Mouse (Mus musculus) hindbrain, embryonic 13.5 days (tissue): ENCODE results near the gene Rap1a. TPM values are rescaled to one million over a fixed set of nuclear protein-coding genes. Genes with fewer than 3 reads are reported as not detected.

Experiments used
- ATAC-seq: fragments of 200-750 bp; cut with Nextera tagmentation; 2 replicates; pipeline ENCODE4 v1.8.0; 2017; ENCODE audit warnings: moderate TSS enrichment; ENCODE audit not compliant: low FRiP score
- H3K27ac ChIP-seq: fragments of 300-500 bp; sonication (generic); 2 replicates; pipeline ENCODE4 v1.5.1; 2015; ENCODE audit warnings: inconsistent platforms, mild to moderate bottlenecking, moderate library complexity
- H3K27me3 ChIP-seq: fragments of 300-500 bp; sonication (generic); 2 replicates; pipeline ENCODE4 v1.6.1; 2015; ENCODE audit warnings: mild to moderate bottlenecking, inconsistent platforms
- H3K36me3 ChIP-seq: fragments of 300-500 bp; sonication (generic); 2 replicates; pipeline ENCODE4 v1.6.1; 2015; ENCODE audit warnings: mild to moderate bottlenecking, inconsistent platforms
- H3K4me1 ChIP-seq: fragments of 300-500 bp; sonication (generic); replicated peaks from 2 replicates; pipeline ENCODE4 v1.6.1; 2015; ENCODE audit warnings: inconsistent platforms
- H3K4me2 ChIP-seq: fragments of 300-500 bp; sonication (generic); 2 replicates; pipeline ENCODE4 v1.6.1; 2015; ENCODE audit warnings: inconsistent platforms, mild to moderate bottlenecking, moderate library complexity
- H3K4me3 ChIP-seq: fragments of 300-500 bp; sonication (generic); 2 replicates; pipeline ENCODE4 v1.5.1; 2015; ENCODE audit warnings: mild to moderate bottlenecking, inconsistent platforms
- H3K9ac ChIP-seq: fragments of 300-500 bp; sonication (generic); 2 replicates; pipeline ENCODE4 v1.6.1; 2015; ENCODE audit warnings: mild to moderate bottlenecking, inconsistent platforms
- H3K9me3 ChIP-seq: fragments of 300-500 bp; sonication (generic); 2 replicates; pipeline ENCODE4 v1.6.1; 2016; ENCODE audit warnings: inconsistent platforms
- WGBS: fragments of 180-500 bp; shearing (Covaris S2); methylation state at CpG from one replicate; pipeline ENCODE4 v1.1.7; 2015; 5-methylcytosine and 5-hydroxymethylcytosine counted together
- polyA plus RNA-seq: library from polyadenylated mRNA; unstranded; fragments of >200 nt; fragmentation: Nextera tagmentation; extraction: Ambion mirVana; gene quantifications from 2 replicates; pipeline ENCODE4 v1.2.1, GENCODE M21; 2015

The Rap1a gene
- polyA plus RNA-seq, 1 experiment from 2014 or later: 88.1 TPM

DNA sequence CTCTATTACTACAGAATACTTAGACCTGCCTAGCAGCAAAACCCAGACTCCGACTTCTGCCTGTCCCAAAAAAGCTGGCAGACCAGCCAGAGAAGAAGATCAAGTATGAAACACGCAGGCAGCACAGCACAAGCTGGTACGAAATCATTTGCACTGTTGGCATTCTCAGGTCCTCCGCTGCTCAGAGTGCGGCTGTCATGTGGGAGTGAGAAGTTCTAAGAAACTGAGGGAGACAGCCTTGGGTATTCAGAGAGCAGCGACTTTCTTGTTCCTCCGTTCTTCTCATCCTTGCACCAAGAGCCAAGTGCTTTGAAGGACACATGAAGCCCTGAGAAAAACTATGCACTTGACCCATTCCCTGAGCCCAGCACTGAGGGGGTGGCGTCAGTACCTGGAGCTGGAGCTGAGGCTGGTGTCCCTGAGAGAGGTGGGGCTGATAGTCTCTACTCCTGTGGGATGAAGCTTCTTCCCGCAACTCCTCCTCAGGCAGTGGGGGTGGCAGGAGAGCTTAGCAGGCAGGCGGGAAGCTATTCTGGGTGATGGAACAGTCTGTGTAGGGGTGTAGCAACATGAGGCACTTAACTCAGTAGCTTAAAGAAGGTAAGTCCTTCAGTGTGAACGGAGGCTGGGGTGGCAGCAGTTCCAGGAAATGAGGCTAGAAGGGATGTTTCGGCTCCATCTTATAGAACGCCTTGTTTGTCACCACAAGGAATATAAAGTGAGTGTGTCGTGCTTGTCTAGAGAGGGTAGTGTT is 107.6 kb downstream of the Rap1a start:
- ATAC-seq: no peak
- Histone ChIP-seq H3K4me2 (no peak overlapping the region), H3K36me3 (no peaks in the 10 kb centered on the region), H3K4me1 (peaks cover 38% of the 10 kb centered on the region), H3K4me3 (no peak overlapping the region), H3K27ac (no peak overlapping the region), H3K9me3 (no peaks in the 10 kb centered on the region), H3K27me3 (peaks cover 4% of the 10 kb centered on the region; the same call in 1 of the 2 replicates), H3K9ac (no peak overlapping the region)
- 78% methylated on average over 14 of the region's 14 CpGs for WGBS

DNA sequence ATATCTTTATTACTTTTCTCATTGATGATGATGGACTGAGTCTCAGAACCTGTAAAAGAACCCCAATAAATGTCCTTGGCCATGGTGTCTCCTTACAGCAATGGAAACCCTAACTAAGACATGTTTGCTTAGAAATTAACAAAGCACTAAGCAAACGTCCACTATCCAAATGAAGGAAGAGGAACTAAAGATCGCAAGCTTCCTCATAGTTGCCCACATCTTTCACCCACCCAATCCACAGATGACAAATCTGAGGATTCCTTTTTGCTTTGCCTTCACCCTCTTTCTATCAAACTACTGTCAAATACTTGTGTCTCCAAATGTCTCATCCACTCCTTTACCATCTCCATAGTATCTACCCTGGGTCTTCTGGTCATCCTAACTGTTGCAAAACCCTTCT is 112.6 kb downstream of the Rap1a start:
- peaks cover 11% of the 10 kb centered on the region for H3K4me1 ChIP-seq
- H3K27ac ChIP-seq: no peak overlapping the region
- no peak for ATAC-seq
- H3K4me3 ChIP-seq: no peak overlapping the region
- H3K27me3 ChIP-seq: peaks cover 4% of the 10 kb centered on the region; the same call in 1 of the 2 replicates
- 88% methylated on average over 2 of the region's 2 CpGs for WGBS
- no peaks in the 10 kb centered on the region for H3K9me3 ChIP-seq
- no peak overlapping the region for H3K4me2 ChIP-seq
- H3K36me3 ChIP-seq: 0 out of 2 replicates have a peak, but pooled peaks cover 3% of the 10 kb centered on the region
- no peak overlapping the region for H3K9ac ChIP-seq

DNA sequence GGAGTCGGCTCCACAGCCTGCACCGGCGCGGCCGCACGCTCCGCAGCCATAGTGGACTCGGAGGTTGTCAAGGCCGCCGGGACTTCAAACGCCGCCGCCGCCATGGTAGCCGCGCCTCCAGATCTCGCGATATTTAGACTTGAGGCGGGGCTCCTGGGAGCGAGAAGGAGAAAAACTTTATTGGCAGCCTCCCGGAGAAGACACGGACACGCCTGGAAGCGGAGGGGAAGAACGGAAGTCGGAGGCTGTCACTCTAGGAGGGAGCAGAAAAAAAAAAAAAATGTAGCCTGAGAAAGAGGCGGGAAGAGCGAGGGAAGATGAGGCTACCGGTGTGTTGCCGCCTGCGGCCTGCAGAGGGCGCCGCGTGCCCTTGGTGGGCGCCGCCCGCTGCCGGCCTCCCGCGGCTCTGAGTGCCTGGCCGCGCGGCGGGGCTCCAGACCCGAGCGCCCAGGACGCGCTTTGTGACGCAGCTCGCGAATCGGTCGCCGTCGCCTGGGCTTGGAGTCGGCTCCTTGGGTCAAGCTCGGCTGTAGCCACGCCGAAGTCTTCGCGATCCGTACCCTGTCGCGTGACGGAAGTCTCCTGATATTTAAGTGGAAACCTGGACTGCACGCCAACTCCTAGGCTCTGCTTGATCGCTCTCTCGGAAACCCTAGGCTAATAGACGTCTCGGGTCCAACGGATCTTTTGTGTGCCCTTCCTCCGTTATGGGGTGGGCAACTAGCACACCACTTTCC is 113.6 kb downstream of the Rap1a start, which contains the start of gene Ddx20:
Gene Ddx20, minus strand, starts transcription at position 251 of the 737 bp plus-strand sequence.
- under 1% methylated on average over 62 of the region's 72 CpGs for WGBS
- peak; percentile 97 for ATAC-seq

DNA sequence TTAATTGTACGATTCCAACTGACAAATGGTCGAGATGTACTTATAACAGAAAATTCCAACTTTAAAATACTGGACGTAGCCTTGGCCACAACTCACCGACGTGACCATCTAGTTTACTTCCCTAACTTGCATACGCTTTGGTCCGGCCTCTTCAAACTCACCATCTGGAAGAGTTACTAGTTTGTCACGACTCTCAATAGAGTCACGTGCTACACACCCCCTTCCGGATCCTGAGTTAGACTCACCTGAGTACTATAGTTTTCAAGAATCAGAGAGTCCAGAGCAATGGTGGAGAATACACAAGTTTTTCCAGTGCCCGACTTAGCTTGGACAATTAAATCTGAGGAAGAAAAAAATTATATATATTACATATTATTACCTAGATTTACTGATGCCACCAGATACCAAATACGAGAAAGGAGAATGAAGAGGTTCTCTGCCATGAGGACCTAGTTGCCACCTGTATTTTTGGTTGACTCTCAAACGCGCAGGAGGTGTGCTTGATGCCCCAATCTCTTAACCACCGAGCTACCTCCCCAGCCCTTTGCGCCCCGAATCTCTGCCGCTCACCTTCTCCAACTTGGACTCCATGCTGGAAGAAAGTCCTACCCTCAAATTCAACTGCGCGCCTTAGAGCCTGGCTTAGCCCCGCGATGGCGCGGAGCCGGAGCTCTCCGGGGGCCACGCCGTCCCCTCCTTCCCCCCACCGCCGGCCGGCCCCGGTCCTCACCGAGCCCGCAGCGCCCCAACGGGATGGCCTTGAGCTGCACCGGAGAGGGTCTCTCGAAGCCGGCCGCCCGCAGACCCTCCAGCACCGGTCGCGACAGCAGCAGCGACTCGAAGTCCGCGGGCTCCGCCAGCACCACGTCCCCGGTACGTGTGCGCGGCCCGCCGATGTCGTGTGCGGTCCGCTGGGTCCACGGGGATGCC is 114.5 kb downstream of the Rap1a start:
- Histone ChIP-seq H3K9me3 (no peaks in the 10 kb centered on the region), H3K27ac (peak overlapping the region; percentile 86), H3K4me3 (peak overlapping the region; percentile 93), H3K36me3 (peaks cover 17% of the 10 kb centered on the region), H3K9ac (peak overlapping the region; percentile 92), H3K4me1 (peaks cover 11% of the 10 kb centered on the region), H3K27me3 (peaks cover 4% of the 10 kb centered on the region; the same call in 1 of the 2 replicates), H3K4me2 (peak overlapping the region; percentile 72)
- ATAC-seq: no peak; the same call in none of the 2 replicates
- WGBS: 8% methylated on average over 56 of the region's 60 CpGs

More for the DNA sequence above, 113.6 kb downstream of the Rap1a start, which contains the start of gene Ddx20:
- Histone ChIP-seq H3K27me3 (peaks cover 4% of the 10 kb centered on the region; the same call in 1 of the 2 replicates), H3K4me1 (peaks cover 11% of the 10 kb centered on the region), H3K9me3 (no peaks in the 10 kb centered on the region), H3K36me3 (peaks cover 14% of the 10 kb centered on the region; the same call in 1 of the 2 replicates), H3K27ac (peak within 1 kb of the TSS; percentile 86), H3K9ac (peak within 1 kb of the TSS; percentile 92), H3K4me3 (peak within 1 kb of the TSS; percentile 93), H3K4me2 (peak within 1 kb of the TSS; percentile 72)

DNA sequence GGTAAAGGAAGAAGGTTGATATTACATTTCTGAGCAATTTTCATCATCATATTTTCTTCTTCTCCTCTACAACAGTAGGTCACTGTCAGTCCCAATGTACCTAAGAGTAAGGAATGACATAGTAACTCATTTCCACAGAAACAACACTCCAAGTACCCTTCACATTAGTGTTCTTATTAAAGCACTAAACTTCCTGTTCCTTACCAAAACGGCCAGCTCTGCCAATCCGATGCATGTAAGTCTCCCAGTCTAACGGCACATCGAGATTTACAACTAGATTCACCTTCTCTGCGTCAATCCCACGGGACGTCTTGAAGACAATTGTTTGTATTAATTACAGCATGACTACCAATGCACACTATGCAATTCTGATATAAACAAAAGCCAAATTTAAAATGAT is 120.8 kb downstream of the Rap1a start:
- Histone ChIP-seq H3K27ac (no peak overlapping the region), H3K9me3 (no peaks in the 10 kb centered on the region), H3K4me2 (no peak overlapping the region), H3K36me3 (peaks cover 54% of the 10 kb centered on the region), H3K4me3 (no peak overlapping the region), H3K4me1 (no peaks in the 10 kb centered on the region), H3K27me3 (no peaks in the 10 kb centered on the region), H3K9ac (no peak overlapping the region)
- 91% methylated on average over 7 of the region's 7 CpGs for WGBS
- no peak for ATAC-seq

Other genes starting within 250 kb of the Rap1a start
- gene Ddx20, start 113.8 kb downstream of the Rap1a start, polyA plus RNA-seq: 26.4 and 27.4 TPM in 2 replicates
- 4.8 and 5.2 TPM in 2 replicates for gene Inka2, start 96.7 kb downstream of the Rap1a start, polyA plus RNA-seq
- gene Adora3, start 69.5 kb upstream of the Rap1a start, polyA plus RNA-seq: 0.26 and 0.30 TPM in 2 replicates
- not detected in 2 replicates for gene Tmigd3, start 69.6 kb upstream of the Rap1a start, polyA plus RNA-seq
- gene I830077J02Rik, start 131.3 kb upstream of the Rap1a start, polyA plus RNA-seq: 0.25 and 1.1 TPM in 2 replicates
- 91.6 and 99.4 TPM in 2 replicates for gene Wdr77, start 158.0 kb upstream of the Rap1a start, polyA plus RNA-seq
- 538 and 544 TPM in 2 replicates for gene Atp5f1, start 158.8 kb upstream of the Rap1a start, polyA plus RNA-seq
- 4.6 and 4.7 TPM in 2 replicates for gene Ovgp1, start 172.4 kb upstream of the Rap1a start, polyA plus RNA-seq
- 5.3 and 10.0 TPM in 2 replicates for gene Pifo, start 213.3 kb upstream of the Rap1a start, polyA plus RNA-seq
- gene Chil5, start 231.5 kb upstream of the Rap1a start, polyA plus RNA-seq: not detected in 2 replicates